Mouse (Mus musculus): ENCODE measurements around the gene Adgrf5. TPM values are rescaled to one million over a fixed set of nuclear protein-coding genes. Genes with fewer than 3 reads are reported as not detected.

The Adgrf5 gene
- polyA plus RNA-seq, 1 experiment = not detected

GRCm38 (mm10) chr17:43399151-43399550 is 38.9 kb downstream of the Adgrf5 start:
- Histone ChIP-seq H3K27me3 (replicated peaks) (no peaks in the 10 kb centered on the region), H3K4me3 (replicated peaks) (no peak overlapping the region), H3K36me3 (replicated peaks; ENCODE audit: low read length) (no peaks in the 10 kb centered on the region), H3K9me3 (peaks cover 11% of the 10 kb centered on the region; the same call in 1 of the 2 replicates), H3K4me1 (no peaks in the 10 kb centered on the region)
- TF ChIP-seq GATA1 (IDR thresholded peaks at IDR 0.05; ENCODE audit: borderline replicate concordance, low read length) (no peak), FLI1 (IDR thresholded peaks at IDR 0.05; ENCODE audit: low read length) (no peak)

- no peak for TF ChIP-seq GATA1 (IDR thresholded peaks at IDR 0.05; ENCODE audit: borderline replicate concordance, low read length)
- no peak for TF ChIP-seq FLI1 (IDR thresholded peaks at IDR 0.05; ENCODE audit: low read length)
- no peaks in the 10 kb centered on the region for H3K4me1 ChIP-seq
- no peaks in the 10 kb centered on the region for H3K36me3 ChIP-seq (replicated peaks; ENCODE audit: low read length)
- peaks cover 11% of the 10 kb centered on the region; the same call in 1 of the 2 replicates for H3K9me3 ChIP-seq
- no peak overlapping the region for H3K4me3 ChIP-seq (replicated peaks)
- no peaks in the 10 kb centered on the region for H3K27me3 ChIP-seq (replicated peaks)
These were observed 40.2 kb downstream of the Adgrf5 start for GRCm38 (mm10) chr17:43400483-43400882.

- Histone ChIP-seq H3K27me3 (replicated peaks) (no peaks in the 10 kb centered on the region), H3K4me3 (replicated peaks) (no peak overlapping the region)
- no peak for TF ChIP-seq FLI1 (IDR thresholded peaks at IDR 0.05; ENCODE audit: low read length)
- no peak for TF ChIP-seq GATA1 (IDR thresholded peaks at IDR 0.05; ENCODE audit: borderline replicate concordance, low read length)
These were observed 43.6 kb downstream of the Adgrf5 start for GRCm38 (mm10) chr17:43403851-43404250.

GRCm38 (mm10) chr17:43404408-43404807 is 44.2 kb downstream of the Adgrf5 start:
- TF ChIP-seq FLI1 (IDR thresholded peaks at IDR 0.05; ENCODE audit: low read length) (no peak), GATA1 (IDR thresholded peaks at IDR 0.05; ENCODE audit: borderline replicate concordance, low read length) (no peak)
- Histone ChIP-seq H3K4me3 (replicated peaks) (no peak overlapping the region), H3K36me3 (replicated peaks; ENCODE audit: low read length) (no peaks in the 10 kb centered on the region), H3K9me3 (0 out of 2 replicates have a peak, but pooled peaks cover 5% of the 10 kb centered on the region), H3K4me1 (no peaks in the 10 kb centered on the region), H3K27me3 (replicated peaks) (no peaks in the 10 kb centered on the region)

More at GRCm38 (mm10) chr17:43403851-43404250, 43.6 kb downstream of the Adgrf5 start:
- 0 out of 2 replicates have a peak, but pooled peaks cover 5% of the 10 kb centered on the region for H3K9me3 ChIP-seq
- H3K4me1 ChIP-seq = no peaks in the 10 kb centered on the region
- no peaks in the 10 kb centered on the region for H3K36me3 ChIP-seq (replicated peaks; ENCODE audit: low read length)

- no peak overlapping the region for H3K4me3 ChIP-seq (replicated peaks)
- no peaks in the 10 kb centered on the region for H3K9me3 ChIP-seq
- TF ChIP-seq FLI1 (IDR thresholded peaks at IDR 0.05; ENCODE audit: low read length) (no peak), GATA1 (IDR thresholded peaks at IDR 0.05; ENCODE audit: borderline replicate concordance, low read length) (no peak)
These were observed 46.1 kb downstream of the Adgrf5 start for GRCm38 (mm10) chr17:43406321-43406720.

GRCm38 (mm10) chr17:43407548-43407947 is 47.3 kb downstream of the Adgrf5 start:
- TF ChIP-seq GATA1 (IDR thresholded peaks at IDR 0.05; ENCODE audit: borderline replicate concordance, low read length) (no peak), FLI1 (IDR thresholded peaks at IDR 0.05; ENCODE audit: low read length) (no peak)
- Histone ChIP-seq H3K4me1 (no peaks in the 10 kb centered on the region), H3K4me3 (replicated peaks) (no peak overlapping the region), H3K36me3 (replicated peaks; ENCODE audit: low read length) (no peaks in the 10 kb centered on the region), H3K27me3 (replicated peaks) (no peaks in the 10 kb centered on the region), H3K9me3 (peaks cover under 1% of the 10 kb centered on the region; the same call in 1 of the 2 replicates)

More at GRCm38 (mm10) chr17:43406321-43406720, 46.1 kb downstream of the Adgrf5 start:
- Histone ChIP-seq H3K27me3 (replicated peaks) (no peaks in the 10 kb centered on the region), H3K36me3 (replicated peaks; ENCODE audit: low read length) (no peaks in the 10 kb centered on the region), H3K4me1 (no peaks in the 10 kb centered on the region)

GRCm38 (mm10) chr17:43413182-43413581 is 52.9 kb downstream of the Adgrf5 start:
- Histone ChIP-seq H3K36me3 (replicated peaks; ENCODE audit: low read length) (no peaks in the 10 kb centered on the region), H3K9me3 (peaks cover 3% of the 10 kb centered on the region; the same call in 1 of the 2 replicates)

GRCm38 (mm10) chr17:43419204-43419603 is 59.0 kb downstream of the Adgrf5 start:
- no peaks in the 10 kb centered on the region for H3K4me1 ChIP-seq
- H3K4me3 ChIP-seq (replicated peaks) = no peak overlapping the region
- H3K9me3 ChIP-seq = peaks cover 3% of the 10 kb centered on the region; the same call in 1 of the 2 replicates
- TF ChIP-seq FLI1 (IDR thresholded peaks at IDR 0.05; ENCODE audit: low read length) (no peak), GATA1 (IDR thresholded peaks at IDR 0.05; ENCODE audit: borderline replicate concordance, low read length) (no peak)
- H3K27me3 ChIP-seq (replicated peaks) = no peaks in the 10 kb centered on the region
- no peaks in the 10 kb centered on the region for H3K36me3 ChIP-seq (replicated peaks; ENCODE audit: low read length)

More at GRCm38 (mm10) chr17:43413182-43413581, 52.9 kb downstream of the Adgrf5 start:
- H3K4me1 ChIP-seq = no peaks in the 10 kb centered on the region
- no peak for TF ChIP-seq GATA1 (IDR thresholded peaks at IDR 0.05; ENCODE audit: borderline replicate concordance, low read length)
- no peak for TF ChIP-seq FLI1 (IDR thresholded peaks at IDR 0.05; ENCODE audit: low read length)
- H3K4me3 ChIP-seq (replicated peaks) = no peak overlapping the region
- no peaks in the 10 kb centered on the region for H3K27me3 ChIP-seq (replicated peaks)

- H3K4me3 ChIP-seq (replicated peaks) = no peak overlapping the region
These were observed 60.1 kb downstream of the Adgrf5 start for GRCm38 (mm10) chr17:43420381-43420780.

GRCm38 (mm10) chr17:43423953-43424352 is 63.7 kb downstream of the Adgrf5 start:
- TF ChIP-seq GATA1 (IDR thresholded peaks at IDR 0.05; ENCODE audit: borderline replicate concordance, low read length) (no peak), FLI1 (IDR thresholded peaks at IDR 0.05; ENCODE audit: low read length) (no peak)
- H3K4me1 ChIP-seq = no peaks in the 10 kb centered on the region
- H3K9me3 ChIP-seq = peaks cover 5% of the 10 kb centered on the region; the same call in 1 of the 2 replicates
- H3K4me3 ChIP-seq (replicated peaks) = no peak overlapping the region
- no peaks in the 10 kb centered on the region for H3K27me3 ChIP-seq (replicated peaks)
- no peaks in the 10 kb centered on the region for H3K36me3 ChIP-seq (replicated peaks; ENCODE audit: low read length)

More at GRCm38 (mm10) chr17:43420381-43420780, 60.1 kb downstream of the Adgrf5 start:
- no peaks in the 10 kb centered on the region for H3K4me1 ChIP-seq
- H3K9me3 ChIP-seq = peaks cover 3% of the 10 kb centered on the region; the same call in 1 of the 2 replicates
- TF ChIP-seq FLI1 (IDR thresholded peaks at IDR 0.05; ENCODE audit: low read length) (no peak), GATA1 (IDR thresholded peaks at IDR 0.05; ENCODE audit: borderline replicate concordance, low read length) (no peak)
- no peaks in the 10 kb centered on the region for H3K27me3 ChIP-seq (replicated peaks)
- no peaks in the 10 kb centered on the region for H3K36me3 ChIP-seq (replicated peaks; ENCODE audit: low read length)

Data from megakaryocyte, embryonic 14.5 days (primary cell).